Mouse (Mus musculus): Measurements from ENCODE around the gene Rara.

DNA sequence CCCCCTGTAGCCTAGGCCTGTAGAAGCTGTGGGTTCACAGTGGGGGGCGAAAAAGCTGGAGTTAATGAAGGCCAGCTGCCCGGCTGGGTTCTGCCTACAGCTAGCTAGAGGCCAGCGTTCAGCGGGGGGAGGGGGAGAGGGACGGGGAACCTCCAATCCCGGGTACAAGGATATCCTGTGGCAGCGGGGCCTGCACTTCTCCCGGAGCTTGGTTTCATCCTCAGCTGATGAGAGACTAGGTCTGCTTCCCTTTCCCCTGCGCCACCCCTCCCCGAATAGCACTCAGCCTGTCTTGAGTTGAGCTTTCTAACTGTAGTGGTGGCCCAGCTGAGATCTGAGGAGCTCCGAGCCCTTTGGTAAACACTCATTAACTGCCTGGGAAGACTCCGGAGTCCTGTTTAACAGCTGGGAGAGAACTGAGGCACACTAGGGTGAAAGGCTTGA lies 1.7 kb upstream of the Rara start:
- no peak for TF ChIP-seq POLR2A (IDR thresholded peaks at IDR 0.05; ENCODE audit: low read depth, low read length)
- no peak for TF ChIP-seq CTCF (IDR thresholded peaks at IDR 0.05; ENCODE audit: borderline replicate concordance, insufficient read depth, low read length)
